In the genomic region with DNA sequence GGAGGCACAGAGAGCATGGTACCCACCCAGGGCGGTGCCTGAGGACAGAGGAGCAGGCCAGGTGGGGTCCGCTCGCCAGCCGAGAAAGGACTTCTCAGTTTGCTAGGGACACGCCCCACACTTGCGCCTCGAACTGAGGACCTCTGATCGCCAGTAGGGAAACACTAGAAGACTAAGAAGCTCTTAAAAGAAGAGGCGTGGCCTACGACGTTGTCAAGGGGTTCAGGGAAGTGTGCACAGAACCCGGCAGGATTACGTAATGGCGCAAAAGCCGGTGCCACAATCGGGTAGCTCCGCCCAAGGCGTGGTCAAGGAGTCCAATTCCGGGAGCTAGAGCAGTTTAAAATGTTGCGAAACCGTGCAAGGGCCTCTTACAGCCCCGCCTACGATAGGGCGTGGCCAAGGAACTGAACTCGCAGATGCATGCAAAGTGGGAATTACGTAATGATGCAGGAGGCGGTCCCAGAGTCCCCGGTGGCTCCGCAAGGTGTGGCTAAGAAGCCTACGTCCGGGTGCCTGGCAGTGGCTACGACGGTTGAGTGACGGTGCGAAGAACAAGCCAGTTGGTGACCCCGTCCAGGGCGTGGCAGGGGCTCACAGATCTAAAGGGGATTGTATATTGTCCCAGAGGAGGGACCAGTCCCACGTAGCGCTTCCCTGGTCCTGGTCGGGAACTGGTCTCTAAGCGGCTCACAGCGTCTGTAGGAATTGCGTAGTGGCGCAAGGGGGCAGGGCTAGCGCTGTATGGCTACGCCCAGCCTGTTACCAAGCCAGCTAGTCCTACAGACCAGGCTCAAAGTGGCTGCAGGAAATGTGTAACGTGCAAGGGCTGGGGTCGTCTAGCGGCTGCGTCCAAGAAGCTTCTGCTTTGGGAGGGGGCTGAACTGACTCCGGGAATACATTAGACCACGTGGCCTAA, we compare ENCODE assay signal across 1 mouse cellular context.
TF ChIP-seq lines count a peak whose summit lies in the region.

A gene (plus strand): TSS at position 482 of the 919 bp plus-strand sequence.

TF ChIP-seq in CH12.LX, 34 proteins besides CTCF, POLR2A, EP300 and RAD21 (continued from another document):
- TF ChIP-seq SMC3 (IDR thresholded peaks at IDR 0.05; ENCODE audit: low read depth, low read length) (no peak), ZNF384 (IDR thresholded peaks at IDR 0.05; ENCODE audit: low read depth, low read length) (no peak), MEF2A (IDR thresholded peaks at IDR 0.05; ENCODE audit: borderline replicate concordance, low read depth, low read length) (peak; percentile 44; the same call in 1 of the 2 replicates), BHLHE40 (IDR thresholded peaks at IDR 0.05; ENCODE audit: low read depth, low read length) (peak; percentile 56), MAZ (IDR thresholded peaks at IDR 0.05; ENCODE audit: low read depth, low read length) (0 out of 2 replicates have a peak, but pooled peaks have one; percentile 33), MYC (IDR thresholded peaks at IDR 0.05; ENCODE audit: low read depth, low read length) (peak; percentile 66; the same call in 1 of the 2 replicates), ETS1 (conservative IDR thresholded peaks at IDR 0.05; ENCODE audit: low read depth, low read length) (peak; percentile 59), USF2 (conservative IDR thresholded peaks at IDR 0.05; ENCODE audit: low read depth, low read length) (peak; percentile 47), TCF12 (IDR thresholded peaks at IDR 0.05; ENCODE audit: low read depth, low read length) (peak; percentile 5; the same call in 1 of the 2 replicates), GABPA (IDR thresholded peaks at IDR 0.05; ENCODE audit: insufficient replicate concordance, low read depth, low read length) (peak; percentile 21; the same call in 1 of the 2 replicates), IRF4 (IDR thresholded peaks at IDR 0.05; ENCODE audit: low read depth, low read length) (peak; percentile 76; the same call in 1 of the 2 replicates), NRF1 (IDR thresholded peaks at IDR 0.05; ENCODE audit: low read depth, low read length) (0 out of 2 replicates have a peak, but pooled peaks have one; percentile 27), UBTF (IDR thresholded peaks at IDR 0.05; ENCODE audit: low read depth, low read length) (no peak), PAX5 (IDR thresholded peaks at IDR 0.05; ENCODE audit: low read length) (no peak), ELF1 (IDR thresholded peaks at IDR 0.05; ENCODE audit: low read depth, low read length) (peak; percentile 91), POLR2AphosphoS2 (IDR thresholded peaks at IDR 0.05; ENCODE audit: low read depth, low read length) (0 out of 2 replicates have a peak, but pooled peaks have one; percentile 43), USF1 (IDR thresholded peaks at IDR 0.05; ENCODE audit: low read depth, low read length) (peak; percentile 81), HCFC1 (IDR thresholded peaks at IDR 0.05; ENCODE audit: low read depth, low read length) (peak; percentile 63), SIN3A (IDR thresholded peaks at IDR 0.05; ENCODE audit: low read length) (peak; percentile 54), CHD1 (IDR thresholded peaks at IDR 0.05; ENCODE audit: low read depth, low read length) (no peak), E2F4 (IDR thresholded peaks at IDR 0.05; ENCODE audit: insufficient replicate concordance, low read depth, low read length) (no peak), ZKSCAN1 (IDR thresholded peaks at IDR 0.05; ENCODE audit: borderline replicate concordance, low read depth, low read length) (no peak), KAT2A (IDR thresholded peaks at IDR 0.05; ENCODE audit: insufficient replicate concordance, low read length) (no peak)
